Mouse (Mus musculus): Measurements from ENCODE around the gene Btg1. TPM values are rescaled to one million over a fixed set of nuclear protein-coding genes. Genes with fewer than 3 reads are reported as not detected.
A peak's percentile ranks its signal among the peaks of the same experiment; 100 is the strongest.

Gene Btg1
- total RNA-seq, 2 experiments from 2014 or later: 141 to 182 TPM

GRCm38 (mm10) chr10:96609356-96610345, 7.2 kb upstream of the Btg1 start:
- no peak for DNase-seq (ENCODE audit: low spot score in 2 of 2)

GRCm38 (mm10) chr10:96616001-96616708, 651 bp upstream of the Btg1 start:
- DNase-seq (ENCODE audit: low spot score in 2 of 2): no peak

- DNase-seq (ENCODE audit: low spot score in 2 of 2): peak; percentile 54 to 58
These were observed 580 bp downstream of the Btg1 start for GRCm38 (mm10) chr10:96617221-96617950.

GRCm38 (mm10) chr10:96617951-96618575, 1.3 kb downstream of the Btg1 start:
- DNase-seq (ENCODE audit: low spot score in 2 of 2): peak; percentile 56 to 62

- no peak for DNase-seq (ENCODE audit: low spot score in 2 of 2)
These were observed 3.4 kb downstream of the Btg1 start for GRCm38 (mm10) chr10:96619951-96620889.

- DNase-seq (ENCODE audit: low spot score in 2 of 2): peak in 1 of 2 experiments; percentile 39
These were observed 4.1 kb downstream of the Btg1 start for GRCm38 (mm10) chr10:96620890-96621271.

GRCm38 (mm10) chr10:96621361-96621945, 4.6 kb downstream of the Btg1 start:
- DNase-seq (ENCODE audit: low spot score in 2 of 2): no peak

GRCm38 (mm10) chr10:96621980-96622645, 5.3 kb downstream of the Btg1 start:
- DNase-seq (ENCODE audit: low spot score in 2 of 2): peak in 1 of 2 experiments; percentile 34

GRCm38 (mm10) chr10:96622761-96623632, 6.2 kb downstream of the Btg1 start:
- no peak for DNase-seq (ENCODE audit: low spot score in 2 of 2)

GRCm38 (mm10) chr10:96623633-96624195, 6.9 kb downstream of the Btg1 start:
- no peak for DNase-seq (ENCODE audit: low spot score in 2 of 2)

- no peak for DNase-seq (ENCODE audit: low spot score in 2 of 2)
These were observed 7.6 kb downstream of the Btg1 start for GRCm38 (mm10) chr10:96624406-96624805.

- DNase-seq (ENCODE audit: low spot score in 2 of 2): no peak
These were observed 8.3 kb downstream of the Btg1 start for GRCm38 (mm10) chr10:96625061-96625460.

- no peak for DNase-seq (ENCODE audit: low spot score in 2 of 2)
These were observed 8.9 kb downstream of the Btg1 start for GRCm38 (mm10) chr10:96625682-96626081.

- no peak for DNase-seq (ENCODE audit: low spot score in 2 of 2)
These were observed 9.4 kb downstream of the Btg1 start for GRCm38 (mm10) chr10:96626120-96626750.

- DNase-seq (ENCODE audit: low spot score in 2 of 2): no peak
These were observed 10.5 kb downstream of the Btg1 start for GRCm38 (mm10) chr10:96627332-96627731.

- DNase-seq (ENCODE audit: low spot score in 2 of 2): peak; percentile 33 to 42
These were observed 11.5 kb downstream of the Btg1 start for GRCm38 (mm10) chr10:96628100-96628912.

Data from adrenal gland, adult 18-20 months (tissue).